Comparison of ENCODE assay signal across 8 mouse cellular contexts in the genomic region with DNA sequence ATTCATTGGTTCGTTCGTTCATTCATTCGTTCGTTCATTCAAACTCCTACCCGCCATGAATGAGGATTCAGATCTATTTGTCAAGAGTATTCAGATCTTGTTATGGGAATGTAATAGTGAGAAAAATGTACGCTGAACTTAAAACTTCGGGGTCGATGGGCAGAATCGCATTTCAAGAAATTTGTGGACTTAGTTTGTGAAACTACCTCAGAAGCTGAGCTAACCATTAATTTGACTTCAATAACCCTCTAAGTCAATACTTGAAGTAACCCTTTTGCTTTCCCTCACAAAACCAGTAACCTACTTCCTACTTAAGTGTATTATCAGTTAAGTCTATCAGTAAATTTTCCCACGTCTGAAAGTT. TPM values are rescaled to one million over a fixed set of nuclear protein-coding genes. Genes with fewer than 3 reads are reported as not detected.
A peak's percentile ranks its signal among the peaks of the same experiment; 100 is the strongest.
DNase-seq lines count a peak whose midpoint lies in the region; ATAC-seq and TF ChIP-seq lines count a peak whose summit lies in the region.

No protein-coding gene starts in this region.

- H3K4me3 ChIP-seq in liver, adult 2 months (ENCODE audit: insufficient read depth, low read depth, low read length) = peak overlapping the region; percentile 73; the same call in 1 of the 2 replicates
- peak overlapping the region; percentile 63 for H3K4me3 ChIP-seq in embryonic facial prominence, embryonic 13.5 days
- peak overlapping the region; percentile 65 for H3K4me3 ChIP-seq in intestine, embryonic 14.5 days (ENCODE audit: low read depth, low read length)
- H3K4me3 ChIP-seq in midbrain, postnatal 0 days (ENCODE audit: low read depth, low read length) = peak overlapping the region; percentile 78

- H3K36me3 ChIP-seq in liver, adult 2 months (ENCODE audit: control insufficient read depth, insufficient read depth, low read length) = no peaks in the 10 kb centered on the region
- H3K36me3 ChIP-seq in embryonic facial prominence, embryonic 13.5 days = no peaks in the 10 kb centered on the region
- no peaks in the 10 kb centered on the region for H3K36me3 ChIP-seq in intestine, embryonic 14.5 days (ENCODE audit: control insufficient read depth, insufficient read depth, low read length)
- no peaks in the 10 kb centered on the region for H3K36me3 ChIP-seq in midbrain, postnatal 0 days (ENCODE audit: insufficient read depth, low read length)

- no peaks in the 10 kb centered on the region for H3K27me3 ChIP-seq in liver, adult 2 months (ENCODE audit: control insufficient read depth, insufficient read depth, low read length)
- 0 out of 2 replicates have a peak, but pooled peaks cover 3% of the 10 kb centered on the region for H3K27me3 ChIP-seq in embryonic facial prominence, embryonic 13.5 days
- 0 out of 2 replicates have a peak, but pooled peaks cover 4% of the 10 kb centered on the region for H3K27me3 ChIP-seq in intestine, embryonic 14.5 days (replicated peaks; ENCODE audit: control insufficient read depth, insufficient read depth, low read length)
- H3K27me3 ChIP-seq in midbrain, postnatal 0 days (ENCODE audit: insufficient read depth, low read length) = no peaks in the 10 kb centered on the region

- no peak overlapping the region for H3K9ac ChIP-seq in liver, adult 2 months (ENCODE audit: low read depth, low read length)
- peak overlapping the region; percentile 77 for H3K9ac ChIP-seq in embryonic facial prominence, embryonic 13.5 days
- peak overlapping the region; percentile 61 for H3K9ac ChIP-seq in intestine, embryonic 14.5 days (ENCODE audit: low read length)
- H3K9ac ChIP-seq in midbrain, postnatal 0 days (replicated peaks; ENCODE audit: low read length, poor library complexity, severe bottlenecking) = peak overlapping the region; percentile 93

- peaks cover 5% of the 10 kb centered on the region; the same call in 1 of the 2 replicates for H3K79me2 ChIP-seq in liver, adult 2 months (ENCODE audit: control insufficient read depth, insufficient read depth, low read length)

- H3K4me1 ChIP-seq in liver, adult 2 months (ENCODE audit: control insufficient read depth, insufficient read depth, low read length) = peaks cover 2% of the 10 kb centered on the region; the same call in 1 of the 2 replicates
- peaks cover 10% of the 10 kb centered on the region; the same call in 1 of the 2 replicates for H3K4me1 ChIP-seq in embryonic facial prominence, embryonic 13.5 days
- H3K4me1 ChIP-seq in intestine, embryonic 14.5 days (replicated peaks; ENCODE audit: control insufficient read depth, insufficient read depth, low read length) = no peaks in the 10 kb centered on the region
- peaks cover 8% of the 10 kb centered on the region; the same call in 1 of the 2 replicates for H3K4me1 ChIP-seq in midbrain, postnatal 0 days (ENCODE audit: insufficient read depth, low read length)

- ATAC-seq in embryonic facial prominence, embryonic 13.5 days (ENCODE audit: insufficient number of reproducible peaks, insufficient read depth, low FRiP score, low TSS enrichment, low read depth) = no peak
- no peak for ATAC-seq in intestine, embryonic 14.5 days (replicated peaks; ENCODE audit: low FRiP score, low TSS enrichment, low read depth)
- ATAC-seq in midbrain, postnatal 0 days (ENCODE audit: low FRiP score) = no peak
- no peak for ATAC-seq in granulocyte monocyte progenitor cell, adult 5-6 weeks (replicated peaks; ENCODE audit: poor library complexity, severe bottlenecking)

- WGBS in liver, adult 2 months = 10% methylated on average over 10 of the region's 10 CpGs
- 42% methylated on average over 10 of the region's 10 CpGs for WGBS in embryonic facial prominence, embryonic 13.5 days
- 46% methylated on average over 10 of the region's 10 CpGs for WGBS in intestine, embryonic 14.5 days
- 35% methylated on average over 10 of the region's 10 CpGs for WGBS in midbrain, postnatal 0 days

- no peaks in the 10 kb centered on the region for H3K9me3 ChIP-seq in embryonic facial prominence, embryonic 13.5 days
- no peaks in the 10 kb centered on the region for H3K9me3 ChIP-seq in intestine, embryonic 14.5 days (ENCODE audit: control insufficient read depth, low read length)
- H3K9me3 ChIP-seq in midbrain, postnatal 0 days (ENCODE audit: low read length) = no peaks in the 10 kb centered on the region

- TF ChIP-seq CTCF in liver, adult 2 months (IDR thresholded peaks at IDR 0.05; ENCODE audit: low read depth, low read length) = no peak
- no peak for TF ChIP-seq CTCF in midbrain, postnatal 0 days (IDR thresholded peaks at IDR 0.05)

- H3K27ac ChIP-seq in liver, adult 2 months (replicated peaks; ENCODE audit: insufficient read depth, low read depth, low read length) = no peak overlapping the region
- H3K27ac ChIP-seq in embryonic facial prominence, embryonic 13.5 days = peak overlapping the region; percentile 92
- no peak overlapping the region for H3K27ac ChIP-seq in intestine, embryonic 14.5 days (ENCODE audit: low read depth)
- no peak overlapping the region for H3K27ac ChIP-seq in midbrain, postnatal 0 days (ENCODE audit: low read depth, low read length)

- peak; percentile 52 for DNase-seq in liver, adult 2 months (ENCODE audit: extremely low read depth, low read depth, low spot score)
- DNase-seq in liver = no peak
- DNase-seq in intestine, embryonic 14.5 days (ENCODE audit: low spot score) = no peak
- no peak for DNase-seq in midbrain, postnatal 0 days (ENCODE audit: low spot score)
- no peak for DNase-seq in natural killer cell, adult 2 months (ENCODE audit: low spot score in 2 of 2)
- DNase-seq in gastrocnemius, postnatal 10 days = no peak

- TF ChIP-seq POLR2A in liver, adult 2 months (IDR thresholded peaks at IDR 0.05; ENCODE audit: extremely low read depth, insufficient read depth, low read length) = no peak

- H3K4me2 ChIP-seq in embryonic facial prominence, embryonic 13.5 days = peak overlapping the region; percentile 65
- peak overlapping the region; percentile 67 for H3K4me2 ChIP-seq in intestine, embryonic 14.5 days (ENCODE audit: low read length)
- peak overlapping the region; percentile 61 for H3K4me2 ChIP-seq in midbrain, postnatal 0 days (ENCODE audit: low read depth, low read length, poor library complexity, severe bottlenecking)

RNA-seq across cellular contexts. Expression of a gene that starts 7.7 kb away (rescaled TPM):
- total RNA-seq in liver, adult 2 months (2014; rRNA removed) = 7.5 and 9.4 TPM in 2 replicates
- 3.3 and 3.5 TPM in 2 replicates for polyA plus RNA-seq in liver, adult 2 months (2012; rRNA removed)
- 32.3 and 35.2 TPM in 2 replicates for polyA plus RNA-seq in embryonic facial prominence, embryonic 13.5 days (2015; fragmentation: Nextera tagmentation; extraction: Ambion mirVana)
- polyA plus RNA-seq in intestine, embryonic 14.5 days (2014; fragmentation: Nextera tagmentation; extraction: Ambion mirVana) = 24.6 and 26.8 TPM in 2 replicates
- 68.5 and 73.2 TPM in 2 replicates for total RNA-seq in midbrain, postnatal 0 days (2014; rRNA removed)
- 51.5 and 57.2 TPM in 2 replicates for polyA plus RNA-seq in midbrain, postnatal 0 days (2015; fragmentation: Nextera tagmentation; extraction: Ambion mirVana)
- total RNA-seq in granulocyte monocyte progenitor cell, adult 5-6 weeks (2014; fragmentation: Nextera tagmentation) = 21.4 and 36.6 TPM in 2 replicates
- total RNA-seq in granulocyte monocyte progenitor cell, adult 5-6 weeks (2017) = 24.9 and 33.3 TPM in 2 replicates
- 1 to 10 TPM; 7.6 to 9.2 TPM for total RNA-seq in gastrocnemius, postnatal 10 days (2021)
